Mouse (Mus musculus) spleen, adult 2 months (tissue): ENCODE data around the gene Cmya5.

Experiments
- CTCF ChIP-seq: fragments of 200-500 bp; IDR thresholded peaks from 2 replicates; pipeline ENCODE4 v1.5.1; 2011; ENCODE audit warnings: mild to moderate bottlenecking, inconsistent platforms; ENCODE audit not compliant: insufficient read depth, insufficient read length, insufficient replicate concordance; ENCODE audit errors: extremely low read depth
- POLR2A ChIP-seq: fragments of 200-500 bp; IDR thresholded peaks from 2 replicates; pipeline ENCODE4 v1.6.1; 2011; ENCODE audit warnings: low read depth, low read length, inconsistent platforms

DNA sequence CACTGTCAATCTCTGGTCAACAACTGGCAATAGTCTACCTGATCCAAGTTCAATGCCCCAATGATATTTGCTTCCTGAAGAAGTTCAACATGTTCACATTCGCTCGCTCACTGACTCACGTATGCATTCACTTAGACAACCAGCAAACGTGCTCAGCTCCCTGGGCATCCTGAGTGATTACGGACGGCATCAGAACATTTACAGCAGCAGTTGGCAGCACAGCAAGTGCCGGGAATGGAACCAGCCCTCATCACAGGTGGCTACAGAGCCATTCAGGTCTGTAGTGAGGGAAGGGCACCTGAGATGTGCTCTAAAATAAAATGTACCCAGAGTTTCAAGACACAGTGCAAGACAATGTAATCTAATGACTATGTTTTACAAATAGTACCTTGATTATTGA, 7.4 kb downstream of the Cmya5 start:
- TF ChIP-seq CTCF (no peak), POLR2A (no peak)
